Mouse (Mus musculus) erythroblast, embryonic 14.5 days (primary cell): ENCODE data around the gene Car3.

Source experiments
- GATA1 ChIP-seq: IDR thresholded peaks from 2 replicates; pipeline ENCODE4 v1.6.1; 2012; ENCODE audit warnings: low read length, inconsistent platforms, mixed read lengths
- TAL1 ChIP-seq: IDR thresholded peaks from 3 replicates; pipeline ENCODE4 v1.6.1; 2012; ENCODE audit warnings: low read length, inconsistent platforms, mixed read lengths

GRCm38 (mm10) chr3:14887134-14887666 is 23.9 kb downstream of the Car3 start:
- TF ChIP-seq GATA1 (no peak), TAL1 (no peak)
